Mouse (Mus musculus) embryo, embryonic 11.5 days (tissue): Measurements from ENCODE around the gene Slc22a23.

Experiments used
- DNase-seq: peaks from one replicate; pipeline ENCODE4 v3.0.0-alpha.2; 2012; ENCODE audit warnings: low read depth, low spot score

Gene Slc22a23

GRCm38 (mm10) chr13:34133326-34134071 is 211.5 kb downstream of the Slc22a23 start:
- DNase-seq: peak; percentile 32

DNA sequence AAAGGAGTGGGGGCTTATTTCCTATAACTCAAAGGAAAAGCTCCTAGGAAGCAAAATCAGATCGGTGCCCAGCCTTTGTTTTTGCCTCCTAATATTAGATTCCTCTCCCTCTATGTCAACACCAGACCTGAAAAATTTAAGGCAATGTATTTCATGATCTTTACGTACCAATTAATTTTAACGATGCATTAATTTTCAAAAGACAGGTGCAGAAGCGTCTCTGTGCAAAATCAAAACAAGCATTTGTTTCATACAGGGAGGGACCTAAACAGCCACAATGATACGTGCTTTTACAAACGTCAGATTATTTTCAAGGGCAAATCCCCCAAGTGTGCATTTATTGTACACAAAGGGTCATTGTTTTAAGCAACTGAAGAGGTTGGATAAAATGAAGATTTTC is 212.1 kb downstream of the Slc22a23 start:
- DNase-seq: no peak

DNA sequence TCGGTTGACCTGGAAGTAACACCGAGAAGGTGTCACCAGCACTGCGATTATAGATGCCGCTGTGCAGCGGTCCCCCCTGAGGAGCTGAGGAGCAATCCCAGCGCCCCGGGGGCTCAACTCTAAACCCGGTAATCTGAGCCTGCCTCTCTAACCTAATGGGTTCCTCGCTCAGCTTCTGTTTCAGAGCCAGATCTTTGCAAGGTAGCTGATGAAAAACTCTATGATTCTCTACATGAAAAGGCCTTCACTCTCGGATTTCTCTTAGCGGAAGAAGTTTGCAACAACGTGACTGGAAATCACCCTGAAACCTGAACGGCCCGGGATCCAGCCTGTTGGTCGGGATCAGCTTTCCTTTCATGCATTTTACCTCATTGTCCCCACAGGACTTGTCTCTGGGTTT is 212.7 kb downstream of the Slc22a23 start:
- DNase-seq: peak; percentile 27

DNA sequence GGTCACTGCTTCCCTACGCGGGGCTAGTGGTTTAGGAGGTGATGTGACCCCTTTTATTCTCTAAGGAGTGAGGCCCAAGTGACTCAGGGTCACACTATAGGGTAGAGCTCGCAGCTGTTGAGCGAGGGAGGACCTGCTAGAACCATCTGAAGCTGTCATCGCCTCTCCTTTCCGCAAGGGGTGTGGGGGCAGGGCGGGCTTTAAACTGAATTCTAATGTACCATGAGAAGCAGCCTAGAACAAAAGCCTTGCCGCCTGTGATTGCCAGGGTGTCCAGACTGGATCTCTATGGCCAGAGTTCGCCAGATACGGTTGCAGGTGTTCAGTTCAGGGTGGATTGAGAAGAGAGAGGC is 213.3 kb downstream of the Slc22a23 start:
- DNase-seq: peak; percentile 66

DNA sequence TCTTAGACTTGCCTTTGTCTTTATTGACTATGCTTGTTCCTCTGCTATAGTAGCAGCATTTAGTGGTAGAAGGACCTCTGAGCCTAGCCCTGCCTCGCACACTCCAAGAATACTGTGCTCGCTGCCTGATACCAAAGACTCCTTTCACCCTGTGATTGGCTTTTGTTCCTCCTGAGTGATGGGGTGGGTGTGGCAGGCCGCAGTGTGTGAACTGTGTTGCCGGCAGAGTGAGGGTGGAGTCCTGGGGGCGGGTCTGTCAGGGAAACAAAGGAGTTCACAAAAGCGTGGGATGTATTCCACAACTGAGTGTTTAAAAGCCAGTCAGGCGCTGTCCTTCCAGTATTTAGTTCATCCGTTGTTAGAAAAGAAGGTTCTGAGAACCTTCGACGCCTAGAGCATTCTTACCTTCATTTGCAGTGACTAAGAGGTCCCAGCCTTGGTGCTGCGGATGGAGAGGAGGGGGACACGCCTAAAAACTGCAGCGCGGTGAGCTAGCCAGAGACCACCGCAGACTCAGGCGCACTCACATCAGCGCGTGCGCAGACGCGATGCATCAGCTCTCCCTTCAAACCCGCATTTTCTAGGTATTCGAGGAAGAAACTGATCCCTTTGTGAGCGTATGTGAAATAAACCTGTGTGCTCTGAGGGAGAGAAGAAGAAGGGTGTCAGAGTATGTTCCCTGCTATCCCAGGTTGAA is 213.8 kb downstream of the Slc22a23 start:
- peak; percentile 71 for DNase-seq

GRCm38 (mm10) chr13:34130226-34130731 is 214.7 kb downstream of the Slc22a23 start, which contains the start of gene Tubb2b:
Gene Tubb2b, minus strand, starts transcription at chr13:34130466.
- peak; percentile 90 for DNase-seq

- peak; percentile 46 for DNase-seq
These were observed 215.3 kb downstream of the Slc22a23 start for GRCm38 (mm10) chr13:34129485-34130225.
